Mouse (Mus musculus): ENCODE measurements at regions not wholly inside any gene's neighbourhood (a gene's known extent, or its start where the extent isn't known, plus 50 kb on each side); places are given as distances from the start of the nearest gene placed in this dataset.

DNA sequence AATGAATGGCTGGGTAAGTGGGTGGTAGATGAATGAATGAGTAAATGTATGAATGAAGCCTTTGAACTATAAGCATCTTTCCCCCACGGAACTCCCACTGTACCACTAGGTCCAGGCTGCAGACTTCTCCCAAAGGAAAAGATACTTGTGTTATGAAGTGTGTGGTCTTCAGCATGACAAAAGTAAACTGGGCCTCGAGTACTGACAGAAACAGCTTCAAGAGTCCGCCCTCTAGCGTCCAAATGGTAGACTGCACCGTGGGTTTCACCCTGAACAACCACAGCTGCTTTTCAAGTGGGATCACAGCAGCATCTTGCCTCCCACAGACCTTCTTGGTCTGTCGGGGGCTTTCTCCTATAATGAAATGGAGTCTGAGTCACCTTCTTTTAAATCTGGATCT, 54.7 kb upstream of the Ankrd34c start:
- DNase-seq (ENCODE audit: inconsistent age in 2 of 2, low spot score in 1 of 2) = peak; percentile 36 to 85

DNA sequence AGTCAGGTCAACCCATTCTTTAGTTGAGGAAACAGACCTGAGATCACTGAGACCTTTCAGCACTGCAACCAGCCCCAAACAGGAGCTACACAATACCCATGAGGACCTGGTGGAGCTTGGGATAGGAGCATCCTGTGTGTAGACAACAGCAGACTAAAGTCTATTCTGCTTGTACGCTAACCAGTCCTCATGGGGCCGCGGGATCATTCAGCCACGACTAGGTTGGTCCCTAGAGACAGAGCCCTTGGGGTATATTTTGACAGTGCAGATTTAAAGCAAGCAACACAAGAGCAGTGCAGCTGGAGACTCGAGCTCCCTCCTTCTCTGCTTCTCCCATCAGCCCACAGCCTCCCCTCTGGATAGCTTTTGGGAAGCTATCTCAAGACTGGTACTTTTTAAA, 51.7 kb upstream of the Ankrd34c start:
- no peak for DNase-seq (ENCODE audit: inconsistent age in 2 of 2, low spot score in 1 of 2)

DNA sequence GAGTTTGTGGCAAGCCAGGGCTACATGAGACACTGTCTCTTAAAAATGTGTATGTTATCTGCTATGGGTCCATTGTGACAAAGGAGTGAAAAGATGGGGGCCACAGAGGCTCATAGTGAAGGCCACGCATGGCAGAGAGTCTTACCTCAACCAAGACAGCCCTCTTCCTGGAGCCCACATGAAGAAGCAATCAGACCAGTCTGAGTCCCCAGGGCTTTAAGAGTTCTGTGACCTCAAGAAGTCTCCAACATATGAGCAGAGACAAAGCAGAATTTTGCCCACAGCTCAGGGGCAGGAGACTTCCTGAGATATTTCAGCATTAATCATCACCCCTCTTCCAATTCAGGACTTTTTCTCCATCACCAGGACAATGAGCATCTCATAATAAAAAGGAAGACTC, 50.4 kb upstream of the Ankrd34c start:
- DNase-seq (ENCODE audit: inconsistent age in 2 of 2, low spot score in 1 of 2) = no peak

Measured in adrenal gland, adult (tissue).